Mouse (Mus musculus) spleen, adult 2 months (tissue): ENCODE measurements around the gene Hsd11b2. TPM values are rescaled to one million over a fixed set of nuclear protein-coding genes. Genes with fewer than 3 reads are reported as not detected.

ENCODE experiments used
- DNase-seq, 2 experiments: peaks; one replicate each; pipeline versions ENCODE4 v3.0.0 to v3.0.0-alpha.2; 2012 to 2021; ENCODE audit warnings: low spot score in 2 of 2, low read depth in 1 of 2
- H3K27ac ChIP-seq: fragments of 200-500 bp; 2 replicates; pipeline ENCODE4 v1.5.1; 2012; ENCODE audit warnings: low read length, inconsistent platforms; ENCODE audit not compliant: insufficient read depth
- H3K27me3 ChIP-seq: fragments of 200-500 bp; 2 replicates; pipeline ENCODE4 v1.6.1; 2012; ENCODE audit warnings: mild to moderate bottlenecking, moderate library complexity, low read length, inconsistent platforms; ENCODE audit not compliant: control insufficient read depth, insufficient read depth
- H3K36me3 ChIP-seq: fragments of 200-500 bp; 2 replicates; pipeline ENCODE4 v1.6.1; 2012; ENCODE audit warnings: mild to moderate bottlenecking, low read length, inconsistent platforms; ENCODE audit not compliant: control insufficient read depth, insufficient read depth
- H3K4me1 ChIP-seq: fragments of 200-500 bp; 2 replicates; pipeline ENCODE4 v1.6.1; 2011; ENCODE audit warnings: inconsistent platforms; ENCODE audit not compliant: control insufficient read depth, insufficient read depth, insufficient read length
- H3K4me3 ChIP-seq: fragments of 200-500 bp; 2 replicates; pipeline ENCODE4 v1.5.1; 2011; ENCODE audit warnings: mild to moderate bottlenecking, inconsistent platforms; ENCODE audit not compliant: insufficient read depth, insufficient read length; ENCODE audit errors: extremely low read depth
- CTCF ChIP-seq: fragments of 200-500 bp; IDR thresholded peaks from 2 replicates; pipeline ENCODE4 v1.5.1; 2011; ENCODE audit warnings: mild to moderate bottlenecking, inconsistent platforms; ENCODE audit not compliant: insufficient read depth, insufficient read length, insufficient replicate concordance; ENCODE audit errors: extremely low read depth
- POLR2A ChIP-seq: fragments of 200-500 bp; IDR thresholded peaks from 2 replicates; pipeline ENCODE4 v1.6.1; 2011; ENCODE audit warnings: low read depth, low read length, inconsistent platforms
- WGBS: fragments of 180-500 bp; shearing (Covaris S2); methylation state at CpG from one replicate; pipeline ENCODE4 v1.1.7; 2018; 5-methylcytosine and 5-hydroxymethylcytosine counted together
- polyA plus RNA-seq: library from polyadenylated mRNA; depleted of rRNA; stranded (reverse); fragments of >200 nt; gene quantifications from 2 replicates; pipeline ENCODE4 v1.2.3, GENCODE M21; 2012

Hsd11b2 gene
- polyA plus RNA-seq, 1 experiment, result 0.44 TPM

DNA sequence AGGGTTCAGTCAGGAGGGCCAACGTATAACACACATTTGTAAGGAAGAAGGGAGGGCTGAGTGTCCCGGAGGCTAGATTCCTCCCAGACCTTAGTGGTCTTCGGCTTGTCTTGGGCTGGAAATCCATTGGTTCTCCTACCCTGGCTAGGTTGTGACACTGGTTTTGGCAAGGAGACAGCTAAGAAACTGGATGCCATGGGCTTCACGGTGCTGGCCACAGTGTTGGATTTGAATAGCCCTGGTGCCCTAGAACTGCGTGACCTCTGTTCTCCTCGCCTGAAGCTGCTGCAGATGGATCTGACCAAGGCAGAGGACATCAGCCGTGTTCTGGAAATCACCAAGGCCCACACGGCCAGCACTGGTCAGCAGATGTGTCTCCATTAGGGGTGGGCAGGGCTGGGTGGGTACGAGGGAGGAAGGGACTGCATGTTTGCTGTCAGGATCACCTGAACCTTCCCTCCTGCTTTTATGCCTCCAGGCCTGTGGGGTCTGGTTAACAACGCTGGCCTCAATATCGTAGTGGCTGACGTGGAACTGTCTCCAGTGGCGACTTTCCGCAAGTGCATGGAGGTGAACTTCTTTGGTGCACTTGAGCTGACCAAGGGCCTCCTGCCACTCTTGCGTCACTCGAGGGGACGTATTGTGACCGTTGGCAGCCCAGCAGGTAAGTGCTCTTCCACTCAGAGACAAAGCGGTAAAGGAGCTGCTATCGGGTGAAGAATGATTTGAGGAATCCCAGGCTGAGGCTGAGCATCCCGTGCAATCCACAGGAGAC is 3.6 kb downstream of the Hsd11b2 start:
- 93% methylated on average over 21 of the region's 21 CpGs for WGBS
- TF ChIP-seq CTCF (no peak), POLR2A (no peak)
- DNase-seq, result no peak
- Histone ChIP-seq H3K4me1 (peaks cover 6% of the 10 kb centered on the region), H3K4me3 (no peak overlapping the region), H3K36me3 (peaks cover 26% of the 10 kb centered on the region), H3K27me3 (0 out of 2 replicates have a peak, but pooled peaks cover 4% of the 10 kb centered on the region), H3K27ac (no peak overlapping the region)

DNA sequence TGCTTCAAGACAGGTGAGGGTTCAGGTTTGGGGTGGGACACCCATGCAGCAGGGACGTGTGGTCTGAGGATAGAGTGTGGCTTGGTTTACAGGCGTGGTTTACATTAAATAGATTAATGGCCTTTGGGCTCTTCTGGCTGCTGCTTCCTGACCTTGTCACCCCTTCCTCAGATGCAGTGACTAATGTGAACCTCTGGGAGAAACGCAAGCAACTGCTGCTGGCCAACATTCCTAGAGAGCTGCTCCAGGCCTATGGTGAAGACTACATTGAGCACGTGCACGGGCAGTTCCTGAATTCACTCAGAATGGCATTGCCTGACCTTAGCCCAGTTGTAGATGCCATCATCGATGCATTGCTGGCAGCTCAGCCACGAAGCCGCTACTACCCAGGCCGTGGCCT is 4.3 kb downstream of the Hsd11b2 start:
- TF ChIP-seq CTCF, result no peak
- no peak for TF ChIP-seq POLR2A
- no peak overlapping the region for H3K4me3 ChIP-seq
- no peak overlapping the region for H3K27ac ChIP-seq
- H3K36me3 ChIP-seq, result peaks cover 26% of the 10 kb centered on the region
- H3K27me3 ChIP-seq, result 0 out of 2 replicates have a peak, but pooled peaks cover 4% of the 10 kb centered on the region
- H3K4me1 ChIP-seq, result peaks cover 6% of the 10 kb centered on the region
- 87% methylated on average over 9 of the region's 9 CpGs for WGBS
- DNase-seq, result no peak

DNA sequence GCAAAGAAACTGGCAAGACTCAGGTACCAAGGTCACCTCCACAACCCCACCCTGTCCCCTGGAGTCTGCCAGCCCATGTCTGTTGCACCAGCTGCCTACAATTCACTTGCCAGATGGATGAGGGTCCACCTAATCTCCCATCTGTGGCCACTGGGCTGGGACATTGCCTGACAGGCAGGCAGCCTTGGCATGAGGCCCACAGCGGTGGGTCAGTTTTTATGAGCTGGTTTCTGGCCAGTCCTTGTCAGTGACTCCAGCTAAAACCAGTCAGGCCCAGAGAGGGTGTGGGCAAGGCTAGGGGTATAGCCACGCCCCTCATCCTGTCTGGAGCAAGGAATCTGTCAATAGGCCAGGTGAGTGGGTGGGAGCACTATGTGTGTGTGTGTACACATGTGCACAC is 8.6 kb downstream of the Hsd11b2 start:
- WGBS, result 70% methylated on average over 2 of the region's 2 CpGs
- Histone ChIP-seq H3K27me3 (no peaks in the 10 kb centered on the region), H3K27ac (no peak overlapping the region), H3K36me3 (peaks cover 36% of the 10 kb centered on the region), H3K4me3 (no peak overlapping the region), H3K4me1 (no peaks in the 10 kb centered on the region)
- TF ChIP-seq CTCF, result no peak
- no peak for TF ChIP-seq POLR2A
- no peak for DNase-seq

- H3K27me3 ChIP-seq, result no peaks in the 10 kb centered on the region
- peaks cover 29% of the 10 kb centered on the region for H3K36me3 ChIP-seq
- no peak overlapping the region for H3K4me3 ChIP-seq
- H3K27ac ChIP-seq, result no peak overlapping the region
- no peaks in the 10 kb centered on the region for H3K4me1 ChIP-seq
- TF ChIP-seq CTCF (no peak), POLR2A (no peak)
- DNase-seq, result no peak
- WGBS, result 96% methylated on average over 1 of the region's 1 CpGs
These were observed 9.7 kb downstream of the Hsd11b2 start for GRCm38 (mm10) chr8:105528206-105528605.

DNA sequence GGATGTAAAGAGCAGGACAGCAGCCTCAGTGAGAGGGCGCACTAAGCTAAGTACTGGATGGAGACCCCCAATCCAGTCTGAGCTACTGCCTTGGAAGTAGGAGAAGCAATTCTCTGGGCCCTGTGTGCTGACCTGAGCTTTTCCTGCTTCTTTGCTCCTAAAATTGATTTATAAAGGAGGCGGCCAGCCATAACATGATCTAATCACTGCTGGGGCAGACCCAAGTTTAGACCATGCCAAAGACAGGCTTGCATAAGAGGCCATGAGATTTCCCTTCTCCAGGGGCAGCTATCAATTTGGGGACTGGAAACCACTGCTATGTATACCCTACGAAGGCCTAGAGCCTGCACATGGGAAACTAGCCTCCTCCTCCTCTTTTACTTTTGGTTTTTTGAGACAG is 10.7 kb downstream of the Hsd11b2 start:
- Histone ChIP-seq H3K27ac (no peak overlapping the region), H3K36me3 (peaks cover 23% of the 10 kb centered on the region), H3K4me3 (no peak overlapping the region), H3K4me1 (no peaks in the 10 kb centered on the region), H3K27me3 (no peaks in the 10 kb centered on the region)
- DNase-seq, result no peak
- TF ChIP-seq CTCF (no peak), POLR2A (no peak)
- WGBS, result 94% methylated on average over 3 of the region's 3 CpGs

- TF ChIP-seq POLR2A, result no peak
- peak; percentile 37; the same call in 1 of the 2 replicates for TF ChIP-seq CTCF
- Histone ChIP-seq H3K27ac (no peak overlapping the region), H3K27me3 (no peaks in the 10 kb centered on the region), H3K36me3 (peaks cover 12% of the 10 kb centered on the region), H3K4me1 (no peaks in the 10 kb centered on the region), H3K4me3 (no peak overlapping the region)
- 71% methylated on average over 2 of the region's 2 CpGs for WGBS
- peak in 1 of 2 experiments; percentile 43 for DNase-seq
These were observed 13.2 kb downstream of the Hsd11b2 start for GRCm38 (mm10) chr8:105531774-105532173.

GRCm38 (mm10) chr8:105533439-105533838 is 14.9 kb downstream of the Hsd11b2 start:
- TF ChIP-seq CTCF, result no peak
- TF ChIP-seq POLR2A, result no peak
- Histone ChIP-seq H3K4me1 (no peaks in the 10 kb centered on the region), H3K27ac (no peak overlapping the region), H3K36me3 (peaks cover 24% of the 10 kb centered on the region), H3K27me3 (no peaks in the 10 kb centered on the region), H3K4me3 (no peak overlapping the region)
- no peak for DNase-seq
- WGBS, result 30% methylated on average over 2 of the region's 2 CpGs
